Mouse (Mus musculus) intestine, embryonic 15.5 days (tissue): ENCODE measurements at regions not wholly inside any gene's neighbourhood (a gene's known extent, or its start where the extent isn't known, plus 50 kb on each side); places are given as distances from the start of the nearest gene placed in this dataset.

Experiments used
- ATAC-seq: fragments of 200-750 bp; cut with Nextera tagmentation; 2 replicates; pipeline ENCODE4 v1.8.0; 2017; ENCODE audit warnings: moderate TSS enrichment, moderate library complexity
- H3K27ac ChIP-seq: fragments of 300-500 bp; sonication (generic); 2 replicates; pipeline ENCODE4 v1.5.1; 2015; ENCODE audit warnings: mild to moderate bottlenecking, inconsistent platforms
- H3K27me3 ChIP-seq: fragments of 300-500 bp; sonication (generic); replicated peaks from 2 replicates; pipeline ENCODE4 v1.6.1; 2015; ENCODE audit warnings: inconsistent platforms
- H3K36me3 ChIP-seq: fragments of 300-500 bp; sonication (generic); 2 replicates; pipeline ENCODE4 v1.6.1; 2015; ENCODE audit warnings: inconsistent platforms
- H3K4me1 ChIP-seq: fragments of 300-500 bp; sonication (generic); replicated peaks from 2 replicates; pipeline ENCODE4 v1.6.1; 2015; ENCODE audit warnings: inconsistent platforms
- H3K4me2 ChIP-seq: fragments of 300-500 bp; sonication (generic); replicated peaks from 2 replicates; pipeline ENCODE4 v1.6.1; 2015; ENCODE audit warnings: mild to moderate bottlenecking, inconsistent platforms
- H3K4me3 ChIP-seq: fragments of 300-500 bp; sonication (generic); replicated peaks from 2 replicates; pipeline ENCODE4 v1.5.1; 2015; ENCODE audit warnings: inconsistent platforms
- H3K9ac ChIP-seq: fragments of 300-500 bp; sonication (generic); 2 replicates; pipeline ENCODE4 v1.6.1; 2015; ENCODE audit warnings: inconsistent platforms
- H3K9me3 ChIP-seq: fragments of 300-500 bp; sonication (generic); 2 replicates; pipeline ENCODE4 v1.6.1; 2016; ENCODE audit warnings: inconsistent platforms
- WGBS: fragments of 180-500 bp; shearing (Covaris S2); methylation state at CpG from one replicate; pipeline ENCODE4 v1.1.7; 2015; 5-methylcytosine and 5-hydroxymethylcytosine counted together

DNA sequence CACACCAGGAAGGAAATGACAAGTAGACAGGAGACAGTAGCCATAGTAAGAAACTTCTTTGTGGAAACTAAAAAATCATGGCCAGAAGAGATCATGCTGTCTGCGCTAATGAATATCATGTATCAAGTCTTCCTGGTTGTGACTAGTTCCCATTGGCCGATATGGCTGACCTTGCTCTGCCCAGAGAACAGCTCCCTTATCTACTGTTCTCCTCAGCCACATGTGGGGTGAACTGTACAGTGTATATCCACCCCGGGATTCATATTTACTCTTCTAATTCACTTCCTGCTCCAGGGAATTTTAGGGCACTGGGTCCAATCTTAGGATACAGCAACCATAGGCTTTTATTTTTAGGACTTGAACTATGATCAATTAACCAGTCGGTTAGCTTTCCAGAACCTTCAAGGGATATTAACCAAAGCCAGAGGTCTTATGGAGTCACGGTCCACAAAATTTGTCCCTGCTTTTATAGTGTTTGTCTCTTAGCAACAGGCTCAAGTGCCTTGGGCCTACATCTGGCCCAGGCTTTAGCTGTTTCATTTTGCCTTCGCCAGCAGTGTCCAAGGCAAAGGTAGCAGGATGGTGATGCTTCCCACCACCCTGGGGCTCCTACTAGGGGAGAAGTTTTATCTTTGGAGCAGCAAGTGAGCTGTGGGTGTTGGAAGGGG is 255.6 kb upstream of the Ppp2r3a start:
- Histone ChIP-seq H3K4me3 (no peak overlapping the region), H3K36me3 (no peaks in the 10 kb centered on the region), H3K4me1 (no peaks in the 10 kb centered on the region), H3K9ac (no peak overlapping the region), H3K9me3 (no peaks in the 10 kb centered on the region), H3K27ac (no peak overlapping the region), H3K27me3 (no peaks in the 10 kb centered on the region), H3K4me2 (no peak overlapping the region)
- no peak for ATAC-seq
- WGBS: 77% methylated on average over 6 of the region's 6 CpGs

DNA sequence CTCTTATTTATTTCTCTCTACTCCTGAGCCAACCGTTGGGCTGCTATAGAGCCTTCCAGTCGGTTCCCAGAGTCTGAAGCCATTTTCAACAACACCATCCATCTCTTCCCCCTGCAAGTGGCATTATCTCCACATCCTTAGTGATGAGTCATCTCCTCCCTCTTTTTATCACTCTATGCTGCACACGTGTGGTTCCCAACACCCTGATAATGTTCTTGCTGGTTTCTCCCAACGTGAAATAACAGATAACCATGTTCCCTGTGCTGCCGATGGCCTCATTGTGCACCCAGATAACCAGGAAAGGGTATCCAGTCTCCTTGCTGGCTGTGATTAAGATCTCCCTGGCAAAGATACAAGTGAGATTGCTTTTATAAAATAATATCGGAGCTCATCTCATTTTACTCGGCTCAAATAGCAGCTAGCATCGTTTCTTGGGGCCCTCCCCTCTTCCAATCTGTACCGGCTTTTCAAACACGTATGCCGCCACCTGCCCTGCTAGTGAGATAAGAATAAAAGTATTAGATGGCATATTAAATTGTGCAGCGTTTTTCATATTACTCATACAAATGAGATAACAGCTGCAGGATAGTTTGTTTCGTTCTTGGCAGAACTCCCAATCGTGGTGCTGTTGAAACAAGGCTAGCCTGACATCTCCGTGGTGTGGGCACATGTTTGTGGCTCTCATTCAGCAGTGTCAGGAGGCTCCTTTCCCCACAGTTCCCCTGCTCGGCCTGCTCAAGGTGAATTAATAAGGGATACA is 250.3 kb upstream of the Ppp2r3a start:
- H3K4me1 ChIP-seq: no peaks in the 10 kb centered on the region
- H3K4me2 ChIP-seq: no peak overlapping the region
- H3K36me3 ChIP-seq: no peaks in the 10 kb centered on the region
- no peak overlapping the region for H3K4me3 ChIP-seq
- ATAC-seq: no peak
- H3K9me3 ChIP-seq: no peaks in the 10 kb centered on the region
- no peak overlapping the region for H3K27ac ChIP-seq
- H3K27me3 ChIP-seq: no peaks in the 10 kb centered on the region
- 50% methylated on average over 16 of the region's 16 CpGs for WGBS
- H3K9ac ChIP-seq: no peak overlapping the region

DNA sequence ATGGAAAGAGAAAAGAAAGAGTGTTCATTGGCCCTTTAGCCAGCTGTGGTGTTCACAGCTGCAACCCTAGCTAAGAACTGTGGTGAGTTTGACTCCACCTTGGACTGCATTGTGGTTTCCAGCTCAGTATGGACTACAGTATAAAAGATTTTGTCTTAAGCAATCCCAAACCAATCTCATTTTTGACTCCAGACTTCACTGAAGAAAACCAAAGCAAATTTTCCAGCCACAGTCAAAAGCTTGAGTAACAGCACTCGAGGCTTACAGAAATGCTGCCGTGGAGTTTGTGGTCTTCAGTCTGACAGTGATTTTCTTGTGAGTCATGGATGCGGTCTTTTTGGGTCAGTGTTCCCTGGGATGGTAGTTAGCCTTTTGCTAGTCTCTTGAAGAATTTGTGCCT is 249.4 kb upstream of the Ppp2r3a start:
- Histone ChIP-seq H3K27me3 (no peaks in the 10 kb centered on the region), H3K4me2 (no peak overlapping the region), H3K9me3 (no peaks in the 10 kb centered on the region), H3K4me1 (no peaks in the 10 kb centered on the region), H3K27ac (no peak overlapping the region), H3K36me3 (no peaks in the 10 kb centered on the region), H3K9ac (no peak overlapping the region), H3K4me3 (no peak overlapping the region)
- 80% methylated on average over 3 of the region's 3 CpGs for WGBS
- ATAC-seq: no peak

- no peak for ATAC-seq
- no peaks in the 10 kb centered on the region for H3K9me3 ChIP-seq
- no peak overlapping the region for H3K9ac ChIP-seq
- H3K27me3 ChIP-seq: no peaks in the 10 kb centered on the region
- no peak overlapping the region for H3K4me3 ChIP-seq
- H3K4me2 ChIP-seq: no peak overlapping the region
- H3K27ac ChIP-seq: no peak overlapping the region
- H3K4me1 ChIP-seq: no peaks in the 10 kb centered on the region
- no peaks in the 10 kb centered on the region for H3K36me3 ChIP-seq
- 70% methylated on average over 5 of the region's 5 CpGs for WGBS
Observed at GRCm38 (mm10) chr9:101498721-101499120, 247.1 kb upstream of the Ppp2r3a start.

DNA sequence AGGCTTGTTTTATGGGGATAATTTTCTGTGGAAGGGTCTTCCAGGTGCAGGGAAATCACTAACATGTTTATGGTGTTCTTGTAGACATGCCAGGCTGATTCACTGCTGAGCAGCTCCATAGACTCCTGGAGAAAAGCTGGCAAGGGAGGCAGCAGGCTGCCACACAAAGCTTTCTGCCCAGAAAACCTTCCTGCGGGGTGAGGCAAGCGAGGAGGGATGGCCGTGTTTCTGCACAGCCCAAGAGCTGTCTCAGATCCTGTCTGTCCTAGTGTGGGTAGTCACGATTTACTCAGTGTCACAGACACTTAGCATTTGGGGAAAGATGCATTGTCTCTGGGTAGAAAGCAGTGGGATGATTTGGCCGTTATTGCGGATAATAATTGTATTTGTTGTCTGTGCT is 244.2 kb upstream of the Ppp2r3a start:
- H3K36me3 ChIP-seq: no peaks in the 10 kb centered on the region
- ATAC-seq: no peak
- H3K4me2 ChIP-seq: no peak overlapping the region
- H3K27me3 ChIP-seq: no peaks in the 10 kb centered on the region
- no peak overlapping the region for H3K27ac ChIP-seq
- no peaks in the 10 kb centered on the region for H3K4me1 ChIP-seq
- H3K9ac ChIP-seq: no peak overlapping the region
- WGBS: 75% methylated on average over 6 of the region's 6 CpGs
- no peak overlapping the region for H3K4me3 ChIP-seq
- no peaks in the 10 kb centered on the region for H3K9me3 ChIP-seq

DNA sequence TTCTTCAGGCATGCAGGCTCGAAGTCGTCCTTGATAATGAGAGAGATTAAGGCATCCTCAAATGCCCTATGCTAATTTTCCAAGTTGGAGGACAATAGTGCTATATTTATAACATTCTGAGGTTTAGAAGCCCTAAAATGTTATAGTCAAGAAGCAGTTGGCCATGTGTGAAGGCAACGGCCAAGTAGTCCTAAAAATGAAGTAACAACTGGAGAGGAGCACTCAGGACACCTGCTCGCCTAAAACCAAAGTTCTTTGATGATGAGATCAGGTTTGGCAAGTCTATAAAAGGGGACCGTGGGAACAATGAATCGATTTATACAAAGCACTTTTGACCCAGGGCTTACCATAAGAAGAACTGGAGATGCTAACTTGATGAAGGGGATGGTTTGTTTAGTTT is 237.4 kb upstream of the Ppp2r3a start:
- Histone ChIP-seq H3K9me3 (no peaks in the 10 kb centered on the region), H3K27me3 (no peaks in the 10 kb centered on the region), H3K4me1 (no peaks in the 10 kb centered on the region), H3K27ac (no peak overlapping the region), H3K9ac (no peak overlapping the region), H3K4me2 (no peak overlapping the region), H3K36me3 (no peaks in the 10 kb centered on the region), H3K4me3 (no peak overlapping the region)
- 74% methylated on average over 6 of the region's 6 CpGs for WGBS
- ATAC-seq: no peak

GRCm38 (mm10) chr9:101476223-101476622 is 224.6 kb upstream of the Ppp2r3a start:
- Histone ChIP-seq H3K9me3 (no peaks in the 10 kb centered on the region), H3K9ac (no peak overlapping the region), H3K27me3 (no peaks in the 10 kb centered on the region), H3K4me1 (no peaks in the 10 kb centered on the region), H3K27ac (no peak overlapping the region), H3K4me3 (no peak overlapping the region), H3K36me3 (no peaks in the 10 kb centered on the region), H3K4me2 (no peak overlapping the region)
- 65% methylated on average over 3 of the region's 3 CpGs for WGBS
- no peak for ATAC-seq

DNA sequence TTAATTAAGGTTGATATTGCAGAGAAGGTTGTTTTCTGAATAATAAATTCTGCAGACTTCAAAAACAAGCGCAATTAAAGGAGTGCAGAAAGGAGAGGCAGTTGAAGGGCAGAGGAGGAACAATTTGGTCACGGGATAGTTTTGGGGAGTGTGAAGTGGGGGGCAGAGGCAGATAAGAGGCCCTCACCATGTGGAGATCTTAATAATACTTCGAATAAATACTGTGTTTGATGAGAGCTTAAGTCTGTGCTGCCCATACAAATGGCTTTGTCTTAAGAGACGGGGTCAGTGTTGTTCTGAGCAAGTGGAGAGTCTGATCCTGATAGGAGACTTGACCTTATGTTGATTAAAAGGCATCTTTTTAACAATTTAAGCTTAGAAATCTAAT is 221.5 kb upstream of the Ppp2r3a start:
- Histone ChIP-seq H3K4me2 (no peak overlapping the region), H3K36me3 (no peaks in the 10 kb centered on the region), H3K4me3 (no peak overlapping the region), H3K27ac (no peak overlapping the region), H3K9me3 (no peaks in the 10 kb centered on the region), H3K4me1 (no peaks in the 10 kb centered on the region), H3K27me3 (no peaks in the 10 kb centered on the region), H3K9ac (no peak overlapping the region)
- 84% methylated on average over 4 of the region's 4 CpGs for WGBS
- no peak for ATAC-seq

DNA sequence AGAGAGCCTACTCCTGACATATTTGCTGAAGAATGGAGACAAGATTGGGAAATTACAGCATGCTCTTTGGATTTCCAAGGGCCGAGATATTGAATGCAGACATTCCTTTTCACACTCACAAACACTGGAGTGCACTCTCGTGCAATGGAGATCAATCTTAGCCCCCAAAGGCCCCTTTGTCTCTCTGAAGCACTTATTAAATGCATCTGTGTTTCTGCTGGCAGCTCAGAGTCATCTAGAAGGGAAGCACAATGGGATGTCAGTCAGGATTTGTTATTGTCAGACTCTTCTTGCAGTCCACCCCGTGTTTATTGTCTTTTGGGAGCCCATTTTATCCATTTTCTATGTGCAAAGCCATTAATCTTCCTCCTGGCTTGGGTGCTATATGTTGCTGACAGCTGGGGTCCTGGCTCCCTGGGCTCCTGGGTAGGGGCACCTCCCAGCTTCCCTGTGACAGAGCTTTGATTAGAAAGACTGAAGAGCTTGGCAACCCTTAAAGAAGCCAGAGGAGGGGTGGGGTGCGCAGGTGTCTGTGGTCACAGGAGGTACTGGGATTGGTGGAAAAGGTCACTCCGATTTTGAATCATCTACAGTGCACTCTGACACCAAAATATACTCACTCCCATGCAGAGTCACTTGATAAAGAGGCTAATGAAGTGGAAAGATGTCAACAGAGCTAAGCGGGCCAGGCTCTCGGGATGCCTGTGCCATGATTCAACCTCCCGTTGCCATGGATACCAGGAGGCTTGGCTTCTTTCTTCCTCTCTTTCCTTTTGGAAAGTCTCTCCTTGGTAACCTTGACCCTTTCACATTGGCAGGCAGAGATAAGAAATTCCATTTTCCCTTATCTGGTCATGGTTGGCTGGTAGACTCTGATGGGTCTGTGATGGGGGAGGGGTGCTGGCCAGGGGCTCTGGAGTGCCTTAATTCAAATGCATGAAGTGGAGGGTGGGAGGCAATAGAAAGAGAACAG is 220.8 kb upstream of the Ppp2r3a start:
- Histone ChIP-seq H3K27ac (no peak overlapping the region), H3K4me1 (no peaks in the 10 kb centered on the region), H3K27me3 (no peaks in the 10 kb centered on the region), H3K9me3 (no peaks in the 10 kb centered on the region), H3K36me3 (no peaks in the 10 kb centered on the region), H3K9ac (no peak overlapping the region), H3K4me3 (no peak overlapping the region), H3K4me2 (no peak overlapping the region)
- WGBS: 53% methylated on average over 8 of the region's 8 CpGs
- ATAC-seq: no peak

- no peak overlapping the region for H3K27ac ChIP-seq
- H3K9me3 ChIP-seq: no peaks in the 10 kb centered on the region
- 69% methylated on average over 3 of the region's 3 CpGs for WGBS
- no peak overlapping the region for H3K4me3 ChIP-seq
- H3K36me3 ChIP-seq: no peaks in the 10 kb centered on the region
- H3K9ac ChIP-seq: no peak overlapping the region
- H3K4me2 ChIP-seq: no peak overlapping the region
- H3K4me1 ChIP-seq: no peaks in the 10 kb centered on the region
- ATAC-seq: no peak
- no peaks in the 10 kb centered on the region for H3K27me3 ChIP-seq
Observed at GRCm38 (mm10) chr9:101471665-101472064, 220.1 kb upstream of the Ppp2r3a start.

- Histone ChIP-seq H3K4me3 (no peak overlapping the region), H3K27ac (no peak overlapping the region), H3K4me1 (no peaks in the 10 kb centered on the region), H3K9ac (no peak overlapping the region), H3K4me2 (no peak overlapping the region), H3K27me3 (no peaks in the 10 kb centered on the region), H3K36me3 (no peaks in the 10 kb centered on the region), H3K9me3 (no peaks in the 10 kb centered on the region)
- 74% methylated on average over 3 of the region's 3 CpGs for WGBS
- ATAC-seq: no peak
Observed at GRCm38 (mm10) chr9:101469756-101470155, 218.2 kb upstream of the Ppp2r3a start.

GRCm38 (mm10) chr9:101464727-101465427 is 213.3 kb upstream of the Ppp2r3a start:
- Histone ChIP-seq H3K4me3 (no peak overlapping the region), H3K36me3 (no peaks in the 10 kb centered on the region), H3K9me3 (no peaks in the 10 kb centered on the region), H3K27ac (no peak overlapping the region), H3K4me1 (no peaks in the 10 kb centered on the region), H3K9ac (no peak overlapping the region), H3K27me3 (no peaks in the 10 kb centered on the region), H3K4me2 (no peak overlapping the region)
- ATAC-seq: no peak
- 63% methylated on average over 18 of the region's 18 CpGs for WGBS
